Mouse (Mus musculus) myocyte (in vitro differentiated cells): ENCODE data around the gene Irgm2.

ENCODE experiments used
- CEBPB ChIP-seq: IDR thresholded peaks from 2 replicates; pipeline ENCODE4 v1.6.1; 2011; ENCODE audit warnings: mild to moderate bottlenecking, moderate library complexity; ENCODE audit not compliant: poor library complexity, insufficient read depth, severe bottlenecking
- E2F4 ChIP-seq: IDR thresholded peaks from one replicate; pipeline ENCODE4 v1.6.1; 2011; ENCODE audit warnings: mild to moderate bottlenecking, control low read depth, moderate library complexity; ENCODE audit not compliant: insufficient read depth
- MYOD1 ChIP-seq, 3 experiments: IDR thresholded peaks; one replicate each; pipeline ENCODE4 v1.6.1; 2011; ENCODE audit warnings: control low read depth in 2 of 3, low read depth in 2 of 3, mild to moderate bottlenecking in 2 of 3, moderate library complexity in 1 of 3; ENCODE audit not compliant: insufficient read length in 2 of 3, control insufficient read depth in 1 of 3
- MYOG ChIP-seq, 3 experiments: IDR thresholded peaks; one replicate each; pipeline ENCODE4 v1.6.1; 2011; ENCODE audit warnings: control low read depth in 2 of 3, low read depth in 2 of 3, mild to moderate bottlenecking in 2 of 3; ENCODE audit not compliant: insufficient read length in 2 of 3, control insufficient read depth in 1 of 3, insufficient read depth in 1 of 3
- POLR2A ChIP-seq: IDR thresholded peaks from one replicate; pipeline ENCODE4 v1.6.1; 2011; ENCODE audit warnings: low read depth, mild to moderate bottlenecking, control low read depth, moderate library complexity; ENCODE audit not compliant: insufficient read length
- POLR2AphosphoS2 ChIP-seq: IDR thresholded peaks from one replicate; pipeline ENCODE4 v1.6.1; 2011; ENCODE audit warnings: low read depth, control low read depth; ENCODE audit not compliant: insufficient read length
- REST ChIP-seq: IDR thresholded peaks from one replicate; pipeline ENCODE4 v1.6.1; 2011; ENCODE audit warnings: mild to moderate bottlenecking, control low read depth, moderate library complexity; ENCODE audit not compliant: insufficient read depth, insufficient read length
- SRF ChIP-seq: IDR thresholded peaks from one replicate; pipeline ENCODE4 v1.6.1; 2011; ENCODE audit warnings: low read depth; ENCODE audit not compliant: control insufficient read depth, insufficient read length
- TCF12 ChIP-seq: IDR thresholded peaks from one replicate; pipeline ENCODE4 v1.6.1; 2011; ENCODE audit warnings: mild to moderate bottlenecking, control low read depth; ENCODE audit not compliant: poor library complexity, insufficient read depth, severe bottlenecking
- TCF3 ChIP-seq: IDR thresholded peaks from one replicate; pipeline ENCODE4 v1.6.1; 2011; ENCODE audit warnings: low read depth, control low read depth; ENCODE audit not compliant: insufficient read length
- USF1 ChIP-seq: IDR thresholded peaks from one replicate; pipeline ENCODE4 v1.6.1; 2011; ENCODE audit warnings: low read depth, mild to moderate bottlenecking, control low read depth, moderate library complexity

GRCm38 (mm10) chr11:58250550-58250949 lies 51.1 kb downstream of the Irgm2 start:
- TF ChIP-seq POLR2A: no peak
- no peak for TF ChIP-seq TCF12
- no peak for TF ChIP-seq E2F4
- TF ChIP-seq MYOD1 (IDR thresholded peaks at IDR 0.05; ENCODE audit: control insufficient read depth in 1 of 3, insufficient read length in 2 of 3, low read depth in 2 of 3): no peak
- TF ChIP-seq CEBPB: 0 out of 2 replicates have a peak, but pooled peaks have one; percentile 29
- TF ChIP-seq TCF3: no peak
- no peak for TF ChIP-seq SRF
- no peak for TF ChIP-seq MYOG (IDR thresholded peaks at IDR 0.05; ENCODE audit: control insufficient read depth in 1 of 3, insufficient read depth in 1 of 3, insufficient read length in 2 of 3, low read depth in 2 of 3)
- no peak for TF ChIP-seq POLR2AphosphoS2
- TF ChIP-seq REST: no peak
- no peak for TF ChIP-seq USF1
